Mouse (Mus musculus) megakaryocyte, embryonic 14.5 days (primary cell): ENCODE data around the gene Ogt. TPM values are rescaled to one million over a fixed set of nuclear protein-coding genes. Genes with fewer than 3 reads are reported as not detected.

Experiments
- H3K27me3 ChIP-seq: replicated peaks from 2 replicates; pipeline ENCODE3; 2012; ENCODE audit warnings: inconsistent platforms
- H3K36me3 ChIP-seq: replicated peaks from 2 replicates; pipeline ENCODE3; 2012; ENCODE audit warnings: low read length, inconsistent platforms, mixed read lengths
- H3K4me1 ChIP-seq: 2 replicates; pipeline ENCODE4 v1.6.1; 2012; ENCODE audit warnings: inconsistent platforms
- H3K4me3 ChIP-seq: replicated peaks from 2 replicates; pipeline ENCODE3; 2012; ENCODE audit warnings: moderate library complexity, mild to moderate bottlenecking, inconsistent platforms
- H3K9me3 ChIP-seq: 2 replicates; pipeline ENCODE4 v1.6.1; 2012; ENCODE audit warnings: inconsistent platforms
- FLI1 ChIP-seq: IDR thresholded peaks from 2 replicates; pipeline ENCODE4 v1.6.1; 2012; ENCODE audit warnings: low read length, inconsistent platforms, mixed read lengths
- GATA1 ChIP-seq: IDR thresholded peaks from 3 replicates; pipeline ENCODE4 v1.6.1; 2012; ENCODE audit warnings: mixed read lengths, low read length, inconsistent platforms, borderline replicate concordance
- polyA plus RNA-seq: library from polyadenylated mRNA; stranded (reverse); fragments of >175 nt; gene quantifications from 2 replicates; pipeline ENCODE4 v1.2.3, GENCODE M21; 2012; ENCODE audit warnings: low replicate concordance; ENCODE audit not compliant: insufficient read depth

The Ogt gene
- polyA plus RNA-seq, 1 experiment = 1.3 TPM

DNA sequence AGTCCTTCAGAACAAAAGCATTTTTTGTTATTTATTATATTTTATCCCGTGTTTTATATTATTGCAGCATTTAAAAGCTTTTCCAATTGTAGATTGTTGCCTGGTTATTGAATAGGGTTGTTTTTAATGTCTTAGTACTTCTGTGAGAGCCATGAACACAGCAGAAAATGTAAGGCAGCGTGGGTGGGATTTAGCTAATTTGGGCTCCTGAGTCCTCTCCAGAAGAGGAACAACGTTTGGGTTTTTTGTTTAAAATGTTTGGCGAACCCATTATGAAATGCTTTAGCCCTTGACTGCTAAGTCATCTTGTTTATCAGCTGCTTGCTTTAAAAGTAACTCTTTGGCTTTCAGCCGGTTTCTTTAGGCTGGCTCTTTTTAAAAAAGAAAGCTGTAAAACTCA, 2.2 kb downstream of the Ogt start:
- H3K36me3 ChIP-seq = peaks cover 31% of the 10 kb centered on the region
- TF ChIP-seq GATA1 (no peak), FLI1 (no peak)
- peaks cover 13% of the 10 kb centered on the region for H3K27me3 ChIP-seq
- H3K9me3 ChIP-seq = no peaks in the 10 kb centered on the region
- peak overlapping the region; percentile 97 for H3K4me3 ChIP-seq
- H3K4me1 ChIP-seq = peaks cover 10% of the 10 kb centered on the region; the same call in 1 of the 2 replicates

- Histone ChIP-seq H3K9me3 (no peaks in the 10 kb centered on the region), H3K27me3 (peaks cover 7% of the 10 kb centered on the region), H3K36me3 (peaks cover 48% of the 10 kb centered on the region), H3K4me3 (no peak overlapping the region), H3K4me1 (peaks cover 7% of the 10 kb centered on the region; the same call in 1 of the 2 replicates)
- no peak for TF ChIP-seq FLI1
- TF ChIP-seq GATA1 = no peak
Observed at GRCm38 (mm10) chrX:101645286-101645685, 5.4 kb downstream of the Ogt start.

GRCm38 (mm10) chrX:101646621-101647020, 6.8 kb downstream of the Ogt start:
- TF ChIP-seq FLI1 = no peak
- TF ChIP-seq GATA1 = no peak
- peaks cover 61% of the 10 kb centered on the region for H3K36me3 ChIP-seq

DNA sequence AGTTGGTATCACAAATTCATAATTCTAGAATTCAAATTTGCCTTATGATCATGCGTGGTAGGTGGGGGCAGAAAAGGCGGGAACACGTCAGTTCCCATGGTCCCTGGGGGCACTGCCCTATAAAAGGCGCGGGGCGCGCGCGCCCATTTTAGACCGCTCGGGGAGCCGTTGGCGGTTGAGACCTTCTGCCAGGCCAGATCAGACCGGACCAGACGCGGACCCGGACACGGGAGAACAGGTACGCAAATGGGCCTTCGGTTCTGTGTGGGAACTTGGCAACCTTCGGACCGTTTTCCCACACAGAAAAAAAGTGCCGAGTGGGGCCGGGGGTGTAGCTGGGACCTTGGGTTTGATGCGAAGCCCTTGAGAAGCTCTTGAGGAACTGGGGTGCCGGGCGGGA, 55.8 kb downstream of the Ogt start:
- Histone ChIP-seq H3K36me3 (no peaks in the 10 kb centered on the region), H3K4me3 (no peak overlapping the region), H3K4me1 (no peaks in the 10 kb centered on the region), H3K9me3 (peaks cover 33% of the 10 kb centered on the region), H3K27me3 (peaks cover 7% of the 10 kb centered on the region)
- TF ChIP-seq FLI1 = no peak
- TF ChIP-seq GATA1 = no peak

More at GRCm38 (mm10) chrX:101646621-101647020, 6.8 kb downstream of the Ogt start:
- Histone ChIP-seq H3K4me3 (no peak overlapping the region), H3K27me3 (peaks cover 2% of the 10 kb centered on the region), H3K9me3 (no peaks in the 10 kb centered on the region), H3K4me1 (peaks cover 7% of the 10 kb centered on the region; the same call in 1 of the 2 replicates)

DNA sequence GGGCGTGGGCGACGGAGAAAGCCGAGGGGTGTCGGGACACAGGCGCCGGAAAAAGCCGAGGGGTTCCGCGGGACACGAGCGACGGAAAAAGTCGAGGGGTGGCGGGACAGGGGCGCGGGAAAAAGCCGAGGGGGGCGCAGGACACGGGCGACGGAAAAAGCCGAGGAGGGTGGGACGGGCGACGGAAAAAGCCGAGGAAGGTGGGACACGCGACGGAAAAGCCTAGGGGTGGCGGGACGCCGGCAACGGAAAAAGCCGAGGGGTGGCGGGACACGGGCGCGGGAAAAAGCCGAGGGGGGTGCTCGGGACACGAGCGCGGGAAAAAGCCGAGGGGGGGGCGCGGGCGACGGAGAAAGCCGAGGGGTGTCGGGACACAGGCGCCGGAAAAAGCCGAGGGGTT, 57.7 kb downstream of the Ogt start:
- H3K4me3 ChIP-seq = no peak overlapping the region
- no peak for TF ChIP-seq FLI1
- TF ChIP-seq GATA1 = no peak
- H3K36me3 ChIP-seq = no peaks in the 10 kb centered on the region
- H3K9me3 ChIP-seq = peaks cover 33% of the 10 kb centered on the region
- H3K4me1 ChIP-seq = no peaks in the 10 kb centered on the region
- peaks cover 9% of the 10 kb centered on the region for H3K27me3 ChIP-seq

DNA sequence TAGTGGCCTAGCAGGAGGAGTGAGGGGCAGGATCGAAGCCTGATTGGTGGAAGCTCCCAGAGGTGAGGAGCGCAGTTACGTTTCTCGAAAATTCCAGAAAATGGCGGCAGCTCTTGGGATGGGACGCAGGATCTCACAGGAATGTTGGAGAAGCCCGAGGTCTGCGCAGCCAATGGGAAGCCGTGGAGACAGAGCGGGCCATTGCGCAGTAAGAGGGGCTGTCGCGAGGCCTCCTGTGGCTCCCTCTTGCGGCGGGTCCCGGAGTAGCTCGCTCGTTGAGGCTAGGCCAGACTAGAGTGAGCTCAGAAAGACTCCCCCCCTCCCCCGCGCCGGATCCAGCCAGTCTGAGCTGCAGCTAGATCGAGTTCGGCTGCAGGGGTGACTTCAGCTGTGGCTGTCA, 58.4 kb downstream of the Ogt start:
- Histone ChIP-seq H3K4me3 (no peak overlapping the region), H3K4me1 (no peaks in the 10 kb centered on the region), H3K9me3 (peaks cover 33% of the 10 kb centered on the region), H3K27me3 (peaks cover 9% of the 10 kb centered on the region), H3K36me3 (no peaks in the 10 kb centered on the region)
- no peak for TF ChIP-seq FLI1
- TF ChIP-seq GATA1 = no peak

DNA sequence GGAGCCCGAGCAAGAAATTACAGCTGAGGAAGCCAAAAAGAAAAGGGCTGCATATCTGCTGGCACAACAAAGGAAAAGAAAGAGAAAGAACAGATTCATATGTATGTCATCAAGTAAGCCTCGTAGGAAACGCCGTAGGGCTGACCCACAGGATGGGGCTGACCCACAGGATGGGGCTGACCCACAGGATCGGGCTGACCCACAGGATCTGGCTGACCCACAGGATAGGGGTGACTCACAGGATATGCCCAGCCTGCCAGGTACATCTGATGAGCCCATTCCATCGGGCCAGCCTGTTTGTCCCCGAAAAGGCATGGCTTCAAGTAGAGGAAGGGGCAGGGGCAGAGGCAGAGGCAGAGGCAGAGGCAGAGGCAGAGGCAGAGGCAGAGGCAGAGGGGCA, 65.3 kb downstream of the Ogt start:
- Histone ChIP-seq H3K4me3 (no peak overlapping the region), H3K27me3 (peaks cover 28% of the 10 kb centered on the region), H3K9me3 (no peaks in the 10 kb centered on the region), H3K36me3 (no peaks in the 10 kb centered on the region), H3K4me1 (no peaks in the 10 kb centered on the region)
- TF ChIP-seq FLI1 = no peak
- no peak for TF ChIP-seq GATA1

DNA sequence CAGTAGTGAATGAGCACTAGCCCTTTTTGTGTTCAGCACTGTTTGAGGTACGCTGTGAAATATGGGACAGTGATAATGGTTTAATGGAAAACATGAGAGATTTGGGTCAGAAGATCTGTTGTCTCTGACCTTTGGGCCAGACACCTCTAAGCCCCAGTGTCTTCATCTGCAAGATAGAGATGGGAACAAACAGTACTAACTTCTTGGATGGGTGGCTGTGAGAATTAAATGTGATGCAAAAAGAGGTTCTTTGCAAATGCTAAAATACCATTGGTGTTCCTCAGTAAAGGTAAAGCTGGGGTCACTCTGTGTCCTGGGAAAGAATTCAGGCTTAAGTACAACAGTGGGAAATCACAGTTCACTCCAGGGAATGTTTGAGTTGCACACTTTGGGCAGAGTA, 80.5 kb downstream of the Ogt start:
- Histone ChIP-seq H3K4me1 (no peaks in the 10 kb centered on the region), H3K9me3 (no peaks in the 10 kb centered on the region), H3K36me3 (no peaks in the 10 kb centered on the region), H3K4me3 (no peak overlapping the region), H3K27me3 (peaks cover 48% of the 10 kb centered on the region)
- TF ChIP-seq GATA1 (no peak), FLI1 (no peak)

- no peaks in the 10 kb centered on the region for H3K36me3 ChIP-seq
- peaks cover 50% of the 10 kb centered on the region for H3K27me3 ChIP-seq
- H3K9me3 ChIP-seq = no peaks in the 10 kb centered on the region
- TF ChIP-seq GATA1 = no peak
- H3K4me1 ChIP-seq = peaks cover 31% of the 10 kb centered on the region
- H3K4me3 ChIP-seq = no peak overlapping the region
Observed at GRCm38 (mm10) chrX:101730010-101730409, 90.2 kb downstream of the Ogt start.

GRCm38 (mm10) chrX:101732644-101733043, 92.8 kb downstream of the Ogt start:
- Histone ChIP-seq H3K36me3 (no peaks in the 10 kb centered on the region), H3K9me3 (no peaks in the 10 kb centered on the region), H3K27me3 (peaks cover 72% of the 10 kb centered on the region), H3K4me3 (peak overlapping the region; percentile 71), H3K4me1 (peaks cover 37% of the 10 kb centered on the region)
- TF ChIP-seq GATA1 (no peak), FLI1 (no peak)

DNA sequence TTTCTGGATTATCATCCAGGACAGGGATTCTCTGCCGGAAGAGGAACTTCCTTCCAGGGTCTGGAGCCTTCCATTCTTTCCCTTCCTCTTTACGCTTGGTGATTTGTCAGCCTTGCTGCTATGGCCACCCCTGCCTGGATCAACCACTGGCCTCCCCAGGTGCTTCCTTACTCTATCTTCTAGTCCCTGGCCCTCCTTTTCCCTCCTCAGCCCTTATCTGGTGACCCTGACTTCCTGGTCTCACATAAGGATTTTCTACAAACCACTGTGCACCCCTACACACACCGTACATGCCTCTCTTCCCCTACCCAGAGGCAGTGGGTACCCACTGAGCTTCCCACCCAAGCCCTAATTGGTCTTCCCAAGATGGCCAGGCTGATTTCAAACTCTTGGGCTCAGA, 93.4 kb downstream of the Ogt start:
- H3K4me1 ChIP-seq = peaks cover 42% of the 10 kb centered on the region
- no peaks in the 10 kb centered on the region for H3K36me3 ChIP-seq
- no peaks in the 10 kb centered on the region for H3K9me3 ChIP-seq
- H3K27me3 ChIP-seq = peaks cover 79% of the 10 kb centered on the region
- peak overlapping the region; percentile 64 for H3K4me3 ChIP-seq
- TF ChIP-seq FLI1 = no peak
- no peak for TF ChIP-seq GATA1
